Mouse (Mus musculus) liver, embryonic 14.5 days (tissue): Measurements from ENCODE around the gene Anxa4. TPM values are rescaled to one million over a fixed set of nuclear protein-coding genes. Genes with fewer than 3 reads are reported as not detected.
A peak's percentile ranks its signal among the peaks of the same experiment; 100 is the strongest.

Experiments used
- ATAC-seq: fragments of 200-750 bp; cut with Nextera tagmentation; 2 replicates; pipeline ENCODE4 v1.8.0; 2017; ENCODE audit warnings: moderate number of reproducible peaks, mild to moderate bottlenecking, moderate library complexity; ENCODE audit not compliant: insufficient read depth
- DNase-seq, 3 experiments: peaks; one replicate each; pipeline ENCODE4 v3.0.0-alpha.2; 2012 to 2013; ENCODE audit warnings: low read depth in 3 of 3, low spot score in 3 of 3
- H3K27ac ChIP-seq: fragments of 300-500 bp; sonication (generic); 2 replicates; pipeline ENCODE4 v1.5.1; 2014; ENCODE audit warnings: moderate library complexity, mild to moderate bottlenecking, control low read depth, inconsistent platforms
- H3K27me3 ChIP-seq: fragments of 300-500 bp; sonication (generic); 2 replicates; pipeline ENCODE4 v1.6.1; 2014; ENCODE audit warnings: mild to moderate bottlenecking, low read length, moderate library complexity; ENCODE audit not compliant: control insufficient read depth, insufficient read depth
- H3K36me3 ChIP-seq: fragments of 300-500 bp; sonication (generic); replicated peaks from 2 replicates; pipeline ENCODE4 v1.6.1; 2014; ENCODE audit warnings: low read depth; ENCODE audit not compliant: control insufficient read depth, insufficient read depth
- H3K4me1 ChIP-seq, 2 experiments: fragments of 200-500 bp in 1 of 2; fragments of 300-500 bp in 1 of 2; sonication (generic) in 1 of 2; replicated peaks; 2 replicates each; pipeline ENCODE4 v1.6.1; 2012 to 2014; ENCODE audit warnings: antibody characterized with exemption in 1 of 2, inconsistent platforms in 1 of 2, low read length in 1 of 2; ENCODE audit not compliant: control insufficient read depth in 2 of 2, insufficient read depth in 2 of 2
- H3K4me2 ChIP-seq: fragments of 300-500 bp; sonication (generic); 2 replicates; pipeline ENCODE4 v1.6.1; 2014; ENCODE audit warnings: low read depth, mild to moderate bottlenecking, control low read depth, moderate library complexity
- H3K4me3 ChIP-seq, 2 experiments: fragments of 200-500 bp in 1 of 2; fragments of 300-500 bp in 1 of 2; sonication (generic) in 1 of 2; 2 replicates each; pipeline ENCODE4 v1.5.1; 2012 to 2014; ENCODE audit warnings: low read depth in 2 of 2, low read length in 2 of 2, mild to moderate bottlenecking in 2 of 2, control low read depth in 1 of 2, inconsistent platforms in 1 of 2, moderate library complexity in 1 of 2; ENCODE audit not compliant: insufficient read depth in 1 of 2
- H3K9ac ChIP-seq: fragments of 300-500 bp; sonication (generic); replicated peaks from 2 replicates; pipeline ENCODE4 v1.6.1; 2014; ENCODE audit warnings: mild to moderate bottlenecking, control low read depth, moderate library complexity
- H3K9me3 ChIP-seq: fragments of 300-500 bp; sonication (generic); 2 replicates; pipeline ENCODE4 v1.6.1; 2016; ENCODE audit warnings: low read length, mixed read lengths; ENCODE audit not compliant: control insufficient read depth
- CTCF ChIP-seq: IDR thresholded peaks from 2 replicates; pipeline ENCODE4 v1.5.1; 2016; ENCODE audit warnings: antibody characterized with exemption, low read depth, control low read depth
- EP300 ChIP-seq: IDR thresholded peaks from 2 replicates; pipeline ENCODE4 v1.6.1; 2016; ENCODE audit warnings: antibody characterized with exemption, low read depth
- WGBS: fragments of 180-500 bp; shearing (Covaris S2); extraction: QIAGEN DNeasy Blood & Tissue Kit; methylation state at CpG from one replicate; pipeline ENCODE4 v1.1.7; 2014; ENCODE audit not compliant: insufficient replicate concordance; 5-methylcytosine and 5-hydroxymethylcytosine counted together
- polyA plus RNA-seq, 2 experiments: library from polyadenylated mRNA; depleted of rRNA in 1 of 2; stranded (reverse) in 1 of 2; unstranded in 1 of 2; fragments of >200 nt; fragmentation: Nextera tagmentation in 1 of 2; extraction: Ambion mirVana in 1 of 2; gene quantifications; 2 replicates each; pipeline versions ENCODE4 v1.2.1 to v1.2.3; 2012 to 2014

Gene Anxa4
- polyA plus RNA-seq, 2 experiments = 16.4 to 29.4 TPM

- TF ChIP-seq CTCF (peak; percentile 56), EP300 (no peak)
- Histone ChIP-seq H3K9me3 (no peaks in the 10 kb centered on the region), H3K4me2 (no peak overlapping the region), H3K4me1 (no peaks in the 10 kb centered on the region), H3K4me3 (no peak overlapping the region), H3K9ac (no peak overlapping the region), H3K27me3 (no peaks in the 10 kb centered on the region; the same call in 1 of the 2 replicates), H3K27ac (no peak overlapping the region), H3K36me3 (no peaks in the 10 kb centered on the region)
- ATAC-seq (no peak), DNase-seq (no peak)
- WGBS = 11% methylated on average over 8 of the region's 8 CpGs
Measured at GRCm38 (mm10) chr6:86816586-86816985, 23.2 kb upstream of the Anxa4 start.

GRCm38 (mm10) chr6:86815436-86815835 lies 22.1 kb upstream of the Anxa4 start:
- Histone ChIP-seq H3K9me3 (no peaks in the 10 kb centered on the region), H3K36me3 (no peaks in the 10 kb centered on the region), H3K27ac (no peak overlapping the region), H3K27me3 (no peaks in the 10 kb centered on the region), H3K4me3 (no peak overlapping the region), H3K4me1 (no peaks in the 10 kb centered on the region), H3K4me2 (no peak overlapping the region), H3K9ac (no peak overlapping the region)
- ATAC-seq (no peak), DNase-seq (no peak)
- 35% methylated on average over 7 of the region's 7 CpGs for WGBS
- no peak for TF ChIP-seq EP300
- no peak for TF ChIP-seq CTCF

GRCm38 (mm10) chr6:86814926-86815325 lies 21.5 kb upstream of the Anxa4 start:
- Histone ChIP-seq H3K4me1 (no peaks in the 10 kb centered on the region), H3K9ac (no peak overlapping the region), H3K4me3 (no peak overlapping the region), H3K4me2 (no peak overlapping the region), H3K36me3 (no peaks in the 10 kb centered on the region), H3K27me3 (no peaks in the 10 kb centered on the region), H3K27ac (no peak overlapping the region), H3K9me3 (no peaks in the 10 kb centered on the region)
- ATAC-seq (no peak), DNase-seq (no peak)
- TF ChIP-seq EP300 = no peak
- no peak for TF ChIP-seq CTCF
- 64% methylated on average over 3 of the region's 3 CpGs for whole genome bisulfite sequencing

GRCm38 (mm10) chr6:86813341-86813740 lies 20.0 kb upstream of the Anxa4 start:
- Histone ChIP-seq H3K4me1 (no peaks in the 10 kb centered on the region), H3K9ac (no peak overlapping the region), H3K4me3 (no peak overlapping the region), H3K27me3 (no peaks in the 10 kb centered on the region), H3K9me3 (no peaks in the 10 kb centered on the region), H3K4me2 (no peak overlapping the region), H3K36me3 (no peaks in the 10 kb centered on the region), H3K27ac (no peak overlapping the region)
- ATAC-seq (no peak), DNase-seq (peak in 1 of 3 experiments; percentile 18)
- TF ChIP-seq CTCF = peak; percentile 67
- TF ChIP-seq EP300 = no peak
- WGBS = 18% methylated on average over 3 of the region's 3 CpGs

GRCm38 (mm10) chr6:86812919-86813318 lies 19.5 kb upstream of the Anxa4 start:
- Histone ChIP-seq H3K4me1 (no peaks in the 10 kb centered on the region), H3K36me3 (no peaks in the 10 kb centered on the region), H3K27ac (no peak overlapping the region), H3K4me3 (no peak overlapping the region), H3K27me3 (no peaks in the 10 kb centered on the region), H3K9ac (no peak overlapping the region), H3K4me2 (no peak overlapping the region), H3K9me3 (no peaks in the 10 kb centered on the region)
- ATAC-seq (no peak), DNase-seq (no peak)
- TF ChIP-seq CTCF = no peak
- no peak for TF ChIP-seq EP300
- 32% methylated on average over 4 of the region's 4 CpGs for WGBS
